Mouse (Mus musculus) MN1 (cell line): ENCODE measurements at regions not wholly inside any gene's neighbourhood (a gene's known extent, or its start where the extent isn't known, plus 50 kb on each side); places are given as distances from the start of the nearest gene placed in this dataset.
"Not testable (repeated sequence)": the region's sequence is repeated elsewhere in the genome, so short reads cannot be mapped to it uniquely, and the experiment has no call there.

ENCODE experiments used
- DNase-seq: peaks from one replicate; pipeline ENCODE4 v3.0.0-alpha.2; 2016; ENCODE audit warnings: low spot score

- no peak for DNase-seq
Measured at GRCm38 (mm10) chr3:21149618-21150017, 782.6 kb upstream of the Agtr1b start.

- no peak for DNase-seq
Measured at GRCm38 (mm10) chr3:21128821-21129504, 762.0 kb upstream of the Agtr1b start.

GRCm38 (mm10) chr3:21126191-21126590 is 759.2 kb upstream of the Agtr1b start:
- no peak for DNase-seq

DNA sequence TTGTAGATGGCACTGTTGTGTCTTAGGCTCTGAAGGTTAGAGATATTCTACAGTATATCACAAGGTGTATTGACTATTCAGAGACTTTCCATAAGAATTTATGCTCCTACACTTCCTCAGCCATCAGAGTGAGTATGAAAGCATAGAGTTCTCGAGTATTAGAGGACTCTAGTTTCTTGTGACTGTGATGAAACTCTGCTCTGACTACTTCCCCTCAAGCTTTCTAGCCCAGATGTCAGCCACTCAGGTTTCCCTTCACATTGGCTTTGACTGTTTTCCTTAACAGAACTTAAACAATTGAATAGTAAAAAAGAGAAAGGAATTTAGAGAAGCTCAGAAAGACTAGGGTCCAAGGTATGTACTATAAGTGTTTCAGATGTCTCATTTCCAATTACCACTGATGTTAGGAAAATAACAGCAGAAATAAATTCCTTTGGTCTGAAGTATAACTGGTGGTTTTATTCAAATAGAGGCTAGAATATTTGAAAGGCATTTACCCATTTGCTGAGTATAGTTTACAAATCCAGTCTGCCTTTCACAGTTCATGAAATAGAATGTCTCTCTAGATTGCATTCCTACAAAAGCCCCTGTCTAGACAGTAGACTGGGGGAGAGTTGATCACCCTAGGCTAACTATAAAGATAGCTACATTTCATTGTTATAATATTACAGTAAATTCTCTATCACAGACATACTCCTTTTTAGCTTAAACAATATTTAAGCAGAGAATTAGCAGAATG is 751.4 kb upstream of the Agtr1b start:
- DNase-seq, result no peak

GRCm38 (mm10) chr3:21111735-21112518 is 745.0 kb upstream of the Agtr1b start:
- no peak for DNase-seq

DNA sequence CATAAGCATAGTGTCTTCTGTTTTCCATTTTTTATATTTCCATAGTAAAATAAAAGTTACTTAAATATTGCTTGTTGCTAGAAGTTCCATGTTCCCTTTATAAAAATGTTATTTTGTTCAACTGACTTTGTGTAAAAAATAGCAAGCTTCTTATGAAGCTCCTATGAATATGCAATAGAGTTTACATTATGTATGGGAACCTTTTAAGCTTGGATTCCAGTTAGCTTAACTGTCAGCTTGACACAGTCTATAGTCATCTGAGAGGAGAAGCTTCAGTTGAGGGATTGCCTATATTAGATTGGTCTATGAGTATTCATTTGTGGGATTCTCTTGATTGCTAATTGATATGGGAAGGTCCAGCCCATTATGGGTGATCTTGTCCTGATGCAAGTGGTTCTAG is 723.2 kb upstream of the Agtr1b start:
- no peak for DNase-seq

GRCm38 (mm10) chr3:21086426-21086825 is 719.4 kb upstream of the Agtr1b start:
- DNase-seq, result no peak

DNA sequence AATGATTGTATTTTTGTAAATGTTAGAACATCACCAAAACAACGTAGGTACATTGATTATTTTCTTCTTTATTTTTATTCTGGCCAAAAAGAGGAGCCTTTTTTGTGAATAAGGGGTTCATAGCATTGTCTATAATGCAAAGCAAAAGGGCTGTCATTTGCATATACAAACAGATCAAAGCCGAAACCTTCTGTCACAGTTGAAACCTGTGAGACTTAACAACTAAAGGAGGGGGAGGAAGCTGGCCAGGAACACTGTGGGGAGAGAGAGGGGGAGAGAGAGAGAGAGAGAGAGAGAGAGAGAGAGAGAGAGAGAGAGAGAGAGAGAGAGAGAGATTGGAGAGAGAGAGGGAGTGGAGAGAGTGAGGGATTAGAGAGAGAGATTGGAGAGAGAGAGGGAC is 710.6 kb upstream of the Agtr1b start:
- no peak for DNase-seq

DNA sequence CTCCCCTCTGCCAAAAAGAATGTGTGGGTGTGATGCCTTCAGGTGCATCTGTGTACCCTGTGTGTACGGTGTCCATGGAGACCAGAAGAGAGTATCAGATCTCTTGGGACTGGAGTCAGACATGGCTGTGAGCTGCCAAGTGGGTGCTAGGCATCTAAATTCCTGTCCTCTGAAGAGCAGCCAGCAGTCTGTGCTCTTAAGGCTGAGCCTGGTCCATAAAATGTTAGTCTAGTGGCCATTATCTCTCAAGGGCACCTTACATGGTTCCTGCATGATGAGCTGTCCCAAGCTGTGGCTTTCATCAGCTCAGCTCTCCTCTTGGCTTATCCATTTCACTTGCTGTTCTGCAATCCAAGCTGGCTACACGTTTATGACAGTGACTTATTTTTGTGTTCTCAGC is 686.4 kb upstream of the Agtr1b start:
- not testable (repeated sequence) for DNase-seq

- not testable (repeated sequence) for DNase-seq
Measured at GRCm38 (mm10) chr3:21049365-21049764, 682.4 kb upstream of the Agtr1b start.

GRCm38 (mm10) chr3:21045981-21046380 is 679.0 kb upstream of the Agtr1b start:
- no peak for DNase-seq

DNA sequence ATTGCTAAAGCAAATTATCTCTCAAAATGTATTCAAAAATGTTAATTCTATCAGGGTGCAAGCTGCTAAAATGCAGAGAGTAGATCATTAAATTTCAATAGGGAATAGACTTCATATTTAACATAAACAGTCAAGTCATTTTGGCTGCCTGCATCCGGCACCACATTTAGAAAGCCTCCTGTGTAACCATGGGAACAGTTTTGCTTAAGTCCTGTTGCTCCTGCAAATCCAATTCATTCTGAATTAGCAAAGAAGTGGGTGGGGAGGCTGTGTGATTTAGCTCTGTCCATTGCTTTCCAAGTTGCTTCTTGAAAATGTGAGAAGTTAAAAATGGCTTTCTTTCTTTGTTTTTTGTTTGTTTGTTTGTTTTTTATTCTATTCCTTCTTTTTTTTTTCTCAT is 658.9 kb upstream of the Agtr1b start:
- peak; percentile 34 for DNase-seq

GRCm38 (mm10) chr3:21020946-21021345 is 654.0 kb upstream of the Agtr1b start:
- DNase-seq, result no peak

DNA sequence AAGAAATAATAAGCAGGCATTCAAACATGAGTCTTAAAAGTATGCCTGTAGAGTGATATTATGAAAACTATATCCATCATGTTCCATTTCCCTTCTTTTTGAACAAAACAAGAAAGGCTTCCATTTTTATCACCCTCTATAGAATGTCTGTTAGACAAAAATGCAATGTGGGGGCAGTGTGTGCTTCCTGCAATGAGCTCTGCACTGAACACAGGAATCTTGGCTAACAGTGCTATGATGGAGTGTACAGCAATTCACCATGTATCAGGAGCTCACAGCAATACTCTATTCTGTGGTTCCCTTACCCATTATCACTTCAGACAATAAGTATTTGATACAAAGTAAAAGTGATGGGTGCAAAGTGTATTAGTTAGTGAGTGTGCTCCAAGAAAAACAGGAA is 653.3 kb upstream of the Agtr1b start:
- no peak for DNase-seq

- no peak for DNase-seq
Measured at GRCm38 (mm10) chr3:21009650-21010049, 642.7 kb upstream of the Agtr1b start.

DNA sequence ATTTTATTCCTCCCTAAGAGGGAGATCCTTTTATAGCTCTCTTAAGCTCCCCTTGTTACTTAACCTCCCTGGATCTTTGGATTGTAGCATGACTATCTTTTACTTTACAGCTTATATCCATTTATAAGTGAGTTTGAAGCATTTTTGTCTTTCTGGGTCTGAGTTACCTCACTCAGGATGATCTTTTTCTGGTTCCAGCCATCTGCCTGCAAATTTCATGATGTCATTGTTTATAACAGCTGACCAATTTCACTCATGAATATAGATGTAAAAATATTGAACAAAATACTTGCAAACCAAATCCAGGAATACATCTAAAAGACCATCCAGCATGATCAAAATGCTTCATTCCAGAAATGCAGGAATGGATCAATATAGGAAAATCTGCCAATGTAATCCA is 631.3 kb upstream of the Agtr1b start:
- no peak for DNase-seq

GRCm38 (mm10) chr3:20989486-20989970 is 622.6 kb upstream of the Agtr1b start:
- DNase-seq, result no peak

GRCm38 (mm10) chr3:20986942-20987341 is 620.0 kb upstream of the Agtr1b start:
- DNase-seq, result no peak

GRCm38 (mm10) chr3:20986377-20986727 is 619.4 kb upstream of the Agtr1b start:
- DNase-seq, result no peak

- DNase-seq, result no peak
Measured at GRCm38 (mm10) chr3:20985682-20986376, 618.9 kb upstream of the Agtr1b start.

- DNase-seq, result no peak
Measured at GRCm38 (mm10) chr3:20984146-20984545, 617.2 kb upstream of the Agtr1b start.

- DNase-seq, result no peak
Measured at GRCm38 (mm10) chr3:20973077-20973476, 606.1 kb upstream of the Agtr1b start.
